Mouse (Mus musculus) erythroblast, embryonic 14.5 days (primary cell): Measurements from ENCODE around the gene Ltb.

Experiments used
- GATA1 ChIP-seq: IDR thresholded peaks from 2 replicates; pipeline ENCODE4 v1.6.1; 2012; ENCODE audit warnings: low read length, inconsistent platforms, mixed read lengths
- TAL1 ChIP-seq: IDR thresholded peaks from 3 replicates; pipeline ENCODE4 v1.6.1; 2012; ENCODE audit warnings: low read length, inconsistent platforms, mixed read lengths

GRCm38 (mm10) chr17:35237504-35237903 lies 43.3 kb downstream of the Ltb start:
- no peak for TF ChIP-seq GATA1
- no peak for TF ChIP-seq TAL1
